Mouse (Mus musculus): Measurements from ENCODE around the gene Etv3.

- no peak for TF ChIP-seq ZC3H11A (IDR thresholded peaks at IDR 0.05; ENCODE audit: borderline replicate concordance, low read depth, low read length)
- no peak for TF ChIP-seq MAFK (IDR thresholded peaks at IDR 0.05; ENCODE audit: insufficient read depth, low read depth, low read length)
- TF ChIP-seq HCFC1 (IDR thresholded peaks at IDR 0.05; ENCODE audit: borderline replicate concordance, insufficient read depth, low read length), result no peak
- no peak for TF ChIP-seq ZNF384 (IDR thresholded peaks at IDR 0.05; ENCODE audit: low read depth, low read length)
Measured at GRCm38 (mm10) chr3:87563466-87563865, 38.3 kb downstream of the Etv3 start.
